Mouse (Mus musculus) spleen, adult 2 months (tissue): ENCODE results near the gene Arhgap10.

Experiments
- CTCF ChIP-seq: fragments of 200-500 bp; IDR thresholded peaks from 2 replicates; pipeline ENCODE4 v1.5.1; 2011; ENCODE audit warnings: mild to moderate bottlenecking, inconsistent platforms; ENCODE audit not compliant: insufficient read depth, insufficient read length, insufficient replicate concordance; ENCODE audit errors: extremely low read depth
- POLR2A ChIP-seq: fragments of 200-500 bp; IDR thresholded peaks from 2 replicates; pipeline ENCODE4 v1.6.1; 2011; ENCODE audit warnings: low read depth, low read length, inconsistent platforms

DNA sequence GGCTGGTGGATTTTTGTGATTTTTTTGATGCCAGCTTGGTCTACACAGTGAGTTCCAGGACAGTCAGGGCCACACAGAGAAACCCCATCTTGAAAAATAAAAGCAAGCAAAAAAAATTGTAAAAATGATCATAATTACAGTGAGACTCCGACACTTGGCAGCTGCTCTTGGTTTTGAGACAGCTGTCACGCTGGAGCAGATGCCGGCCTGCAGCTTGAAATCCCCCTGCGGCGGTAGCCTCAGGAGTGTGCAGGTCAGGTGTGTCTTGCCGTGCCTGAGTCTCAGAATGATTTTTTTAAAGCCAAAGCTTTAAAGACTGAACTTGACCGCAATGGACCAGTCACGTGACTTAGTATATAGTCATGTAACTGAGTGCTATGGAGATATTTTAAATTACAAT is 8.4 kb upstream of the Arhgap10 start:
- TF ChIP-seq CTCF (no peak), POLR2A (no peak)
